Mouse (Mus musculus) gastrocnemius, adult 8-10 months (tissue): Measurements from ENCODE around the gene Tmem29. TPM values are rescaled to one million over a fixed set of nuclear protein-coding genes. Genes with fewer than 3 reads are reported as not detected.
"Not testable (repeated sequence)": the region's sequence is repeated elsewhere in the genome, so short reads cannot be mapped to it uniquely, and the experiment has no call there.

Experiments used
- DNase-seq, 2 experiments: peaks; one replicate each; pipeline ENCODE4 v3.0.0; 2022; ENCODE audit warnings: low spot score in 2 of 2
- total RNA-seq, 4 experiments: library from RNA; stranded (reverse); gene quantifications; 2 replicates each; pipeline ENCODE4 v1.2.4; 2022

Tmem29 gene
- total RNA-seq: 1 to 10 TPM; 5.6 to 7.2 (median 6.1) TPM

- peak; percentile 72 to 86 for DNase-seq
Observed at GRCm38 (mm10) chrX:150458766-150459350, at the start of gene Tmem29. Tmem29 (minus strand) TSS chrX:150459154.

- DNase-seq: no peak
Observed at GRCm38 (mm10) chrX:150508696-150509095, 49.7 kb upstream of the Tmem29 start.

- DNase-seq: not testable (repeated sequence)
Observed at GRCm38 (mm10) chrX:150487811-150488210, 28.9 kb upstream of the Tmem29 start.

- not testable (repeated sequence) for DNase-seq
Observed at GRCm38 (mm10) chrX:150486314-150487030, 27.5 kb upstream of the Tmem29 start.

- DNase-seq: peak; percentile 72 to 87
Observed at GRCm38 (mm10) chrX:150477854-150478780, 19.2 kb upstream of the Tmem29 start.

- DNase-seq: no peak
Observed at GRCm38 (mm10) chrX:150471416-150471815, 12.5 kb upstream of the Tmem29 start.

GRCm38 (mm10) chrX:150468266-150468665 is 9.3 kb upstream of the Tmem29 start:
- no peak for DNase-seq

- not testable (repeated sequence) for DNase-seq
Observed at GRCm38 (mm10) chrX:150466817-150467216, 7.9 kb upstream of the Tmem29 start.

GRCm38 (mm10) chrX:150460143-150460542 is 1.2 kb upstream of the Tmem29 start:
- no peak for DNase-seq

GRCm38 (mm10) chrX:150459411-150459927 is 515 bp upstream of the Tmem29 start:
- no peak for DNase-seq

GRCm38 (mm10) chrX:150458136-150458535 is 818 bp downstream of the Tmem29 start:
- DNase-seq: no peak

- peak; percentile 2 to 23 for DNase-seq
Observed at GRCm38 (mm10) chrX:150440505-150441338, 18.2 kb downstream of the Tmem29 start.

- no peak for DNase-seq
Observed at GRCm38 (mm10) chrX:150436373-150436772, 22.6 kb downstream of the Tmem29 start.

GRCm38 (mm10) chrX:150435367-150435766 is 23.6 kb downstream of the Tmem29 start:
- DNase-seq: no peak

GRCm38 (mm10) chrX:150413505-150413904 is 45.4 kb downstream of the Tmem29 start:
- DNase-seq: no peak

Other genes starting within 250 kb of the Tmem29 start
- gene Alas2, start 88.2 kb upstream of the Tmem29 start, total RNA-seq: 1 to 10 TPM; 1.7 to 4.5 (median 3.0) TPM
- 10 to 100 TPM; 24.1 to 54.8 (median 32.2) TPM for gene Pfkfb1, start 129.1 kb upstream of the Tmem29 start, total RNA-seq
- gene Apex2, start 130.7 kb upstream of the Tmem29 start, total RNA-seq: 1 to 10 TPM; 3.5 to 7.2 (median 5.5) TPM
- under 1 TPM in 3 of 4 experiments, not detected in 1; 0.15 to 0.24 (median 0.22) TPM for gene Tro, start 198.4 kb upstream of the Tmem29 start, total RNA-seq